Mouse (Mus musculus): ENCODE data around the gene Vps35l.

Vps35l gene

GRCm38 (mm10) chr7:118738730-118739129 lies 1.3 kb upstream of the Vps35l start:
- DNase-seq (ENCODE audit: low spot score): peak; percentile 42

GRCm38 (mm10) chr7:118740532-118741338 lies 709 bp downstream of the Vps35l start:
- DNase-seq (ENCODE audit: low spot score): peak; percentile 97

- DNase-seq (ENCODE audit: low spot score): no peak
Observed at GRCm38 (mm10) chr7:118742278-118742677, 2.3 kb downstream of the Vps35l start.

- no peak for DNase-seq (ENCODE audit: low spot score)
Observed at GRCm38 (mm10) chr7:118744766-118745165, 4.7 kb downstream of the Vps35l start.

- no peak for DNase-seq (ENCODE audit: low spot score)
Observed at GRCm38 (mm10) chr7:118747891-118748672, 8.1 kb downstream of the Vps35l start.

GRCm38 (mm10) chr7:118749706-118750105 lies 9.7 kb downstream of the Vps35l start:
- no peak for DNase-seq (ENCODE audit: low spot score)

GRCm38 (mm10) chr7:118751625-118752024 lies 11.6 kb downstream of the Vps35l start:
- peak; percentile 44 for DNase-seq (ENCODE audit: low spot score)

- DNase-seq (ENCODE audit: low spot score): no peak
Observed at GRCm38 (mm10) chr7:118755756-118756155, 15.7 kb downstream of the Vps35l start.

- peak; percentile 81 for DNase-seq (ENCODE audit: low spot score)
Observed at GRCm38 (mm10) chr7:118756490-118757265, 16.7 kb downstream of the Vps35l start.

- DNase-seq (ENCODE audit: low spot score): no peak
Observed at GRCm38 (mm10) chr7:118758369-118758768, 18.3 kb downstream of the Vps35l start.

- DNase-seq (ENCODE audit: low spot score): peak; percentile 61
Observed at GRCm38 (mm10) chr7:118759372-118759771, 19.3 kb downstream of the Vps35l start.

GRCm38 (mm10) chr7:118763939-118764338 lies 23.9 kb downstream of the Vps35l start:
- DNase-seq (ENCODE audit: low spot score): no peak

GRCm38 (mm10) chr7:118764725-118765124 lies 24.7 kb downstream of the Vps35l start:
- no peak for DNase-seq (ENCODE audit: low spot score)

GRCm38 (mm10) chr7:118765604-118766003 lies 25.6 kb downstream of the Vps35l start:
- DNase-seq (ENCODE audit: low spot score): no peak

GRCm38 (mm10) chr7:118766119-118766833 lies 26.2 kb downstream of the Vps35l start:
- DNase-seq (ENCODE audit: low spot score): peak; percentile 69

- DNase-seq (ENCODE audit: low spot score): no peak
Observed at GRCm38 (mm10) chr7:118766834-118767224, 26.8 kb downstream of the Vps35l start.

- DNase-seq (ENCODE audit: low spot score): no peak
Observed at GRCm38 (mm10) chr7:118769208-118769607, 29.2 kb downstream of the Vps35l start.

GRCm38 (mm10) chr7:118769655-118770054 lies 29.6 kb downstream of the Vps35l start:
- no peak for DNase-seq (ENCODE audit: low spot score)

- no peak for DNase-seq (ENCODE audit: low spot score)
Observed at GRCm38 (mm10) chr7:118773027-118773426, 33.0 kb downstream of the Vps35l start.

- DNase-seq (ENCODE audit: low spot score): no peak
Observed at GRCm38 (mm10) chr7:118775991-118776390, 36.0 kb downstream of the Vps35l start.

- DNase-seq (ENCODE audit: low spot score): no peak
Observed at GRCm38 (mm10) chr7:118776491-118776890, 36.5 kb downstream of the Vps35l start.

Data from c-Kit-positive CD71-positive TER-119-positive erythroid progenitor cells, embryonic 14.5 days (primary cell).